Mouse (Mus musculus) heart, adult 18-20 months (tissue): Measurements from ENCODE around the gene Bcdin3d. TPM values are rescaled to one million over a fixed set of nuclear protein-coding genes. Genes with fewer than 3 reads are reported as not detected.
"Not testable (repeated sequence)": the region's sequence is repeated elsewhere in the genome, so short reads cannot be mapped to it uniquely, and the experiment has no call there.

Source experiments
- DNase-seq, 2 experiments: peaks; one replicate each; pipeline ENCODE4 v3.0.0; 2021 to 2022; ENCODE audit warnings: mixed read lengths in 1 of 2
- total RNA-seq, 2 experiments: library from RNA; stranded (reverse); gene quantifications; 2 replicates each; pipeline ENCODE4 v1.2.3; 2021

The Bcdin3d gene
- total RNA-seq, 2 experiments from 2014 or later: 3.7 to 3.9 TPM

GRCm38 (mm10) chr15:99473801-99474575, 542 bp downstream of the Bcdin3d start:
- peak; percentile 74 to 77 for DNase-seq

- DNase-seq: no peak
These were observed 1.6 kb downstream of the Bcdin3d start for GRCm38 (mm10) chr15:99472972-99473371.

DNA sequence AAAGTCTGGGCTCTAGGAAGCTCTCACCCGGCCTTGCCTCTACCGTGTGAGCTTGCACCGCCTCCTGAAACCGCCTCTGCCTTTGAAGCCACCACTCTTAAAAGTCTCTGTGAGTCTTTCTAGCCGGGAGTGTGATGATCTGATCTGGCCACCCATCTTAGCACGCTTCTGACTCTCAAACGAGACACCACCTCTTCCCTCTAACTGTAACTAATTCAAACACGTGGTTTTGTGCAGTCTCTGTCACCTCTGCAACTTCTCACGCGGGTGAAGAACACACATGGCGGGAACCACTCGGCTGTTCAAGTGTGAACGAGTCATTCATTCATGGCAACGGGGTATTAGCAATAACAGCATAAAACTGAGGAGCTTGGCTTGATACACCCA, 2.9 kb downstream of the Bcdin3d start:
- no peak for DNase-seq

GRCm38 (mm10) chr15:99470971-99471676, 3.4 kb downstream of the Bcdin3d start:
- DNase-seq: peak; percentile 70 to 80

DNA sequence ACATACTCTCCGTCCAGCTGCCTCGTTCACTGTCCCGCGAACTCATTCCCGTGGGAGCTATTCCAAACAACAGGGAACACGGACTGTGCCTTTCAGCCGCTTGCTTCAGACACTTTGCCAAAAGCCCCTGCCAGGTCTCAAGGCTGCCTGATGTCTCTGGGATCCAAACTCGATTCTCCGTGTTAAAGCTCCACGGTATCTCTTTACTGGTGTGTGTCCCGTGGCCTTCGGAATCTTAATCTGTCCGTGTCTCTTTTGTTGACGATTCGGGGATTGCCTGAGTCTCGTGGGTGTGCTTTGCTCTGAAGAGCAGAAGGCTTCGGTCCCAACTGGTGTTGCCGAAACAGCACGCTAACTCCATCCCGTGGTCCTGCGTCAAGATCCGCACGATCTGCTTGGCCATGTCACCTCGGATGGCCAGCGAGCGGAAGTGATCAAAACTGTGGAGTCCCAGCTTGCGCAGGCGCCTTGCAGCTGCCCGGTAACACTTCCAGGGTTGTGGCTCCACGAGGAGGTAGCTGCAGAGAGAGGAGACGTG, 4.2 kb downstream of the Bcdin3d start:
- DNase-seq: peak; percentile 74 to 76

GRCm38 (mm10) chr15:99469736-99470135, 4.8 kb downstream of the Bcdin3d start:
- peak in 1 of 2 experiments; percentile 20 for DNase-seq

DNA sequence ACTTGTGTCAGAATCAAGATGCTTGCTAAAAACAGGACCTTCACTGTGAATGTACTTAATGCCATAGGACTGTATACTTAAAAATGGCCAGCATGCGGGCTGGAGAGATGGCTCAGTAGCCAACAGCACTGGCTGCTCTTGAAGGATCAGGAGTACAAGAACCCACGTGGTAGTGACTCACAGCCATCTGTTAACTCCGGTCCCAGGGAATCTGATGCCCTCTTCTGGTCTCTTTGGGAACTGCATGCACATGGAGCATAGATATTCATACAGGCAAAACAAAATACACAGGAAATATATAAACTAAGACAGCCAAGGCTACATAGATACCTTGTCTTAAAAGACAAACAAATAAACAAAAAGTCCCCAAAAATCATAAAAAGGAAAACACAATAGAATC, 5.5 kb downstream of the Bcdin3d start:
- peak; percentile 79 to 85 for DNase-seq

DNA sequence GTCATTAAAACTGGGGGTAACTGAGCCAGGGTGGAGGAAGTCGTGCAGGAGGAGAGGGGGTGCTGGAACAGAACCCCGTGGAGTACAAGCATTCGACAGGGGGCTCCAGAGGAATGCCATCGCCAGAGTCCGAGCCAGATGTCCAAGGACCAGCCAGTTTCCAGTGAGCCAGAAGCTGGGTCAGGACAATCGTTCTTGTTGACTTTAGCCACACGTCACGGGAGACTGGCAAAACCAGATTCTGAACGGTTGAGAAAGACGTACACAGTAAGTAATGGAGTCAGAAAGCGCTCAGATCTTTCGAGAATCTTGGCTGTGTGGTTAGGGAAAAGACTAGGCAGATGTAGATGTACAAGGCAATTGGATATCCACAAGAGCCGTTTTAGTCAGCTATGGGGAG, 11.3 kb downstream of the Bcdin3d start:
- DNase-seq: no peak

DNA sequence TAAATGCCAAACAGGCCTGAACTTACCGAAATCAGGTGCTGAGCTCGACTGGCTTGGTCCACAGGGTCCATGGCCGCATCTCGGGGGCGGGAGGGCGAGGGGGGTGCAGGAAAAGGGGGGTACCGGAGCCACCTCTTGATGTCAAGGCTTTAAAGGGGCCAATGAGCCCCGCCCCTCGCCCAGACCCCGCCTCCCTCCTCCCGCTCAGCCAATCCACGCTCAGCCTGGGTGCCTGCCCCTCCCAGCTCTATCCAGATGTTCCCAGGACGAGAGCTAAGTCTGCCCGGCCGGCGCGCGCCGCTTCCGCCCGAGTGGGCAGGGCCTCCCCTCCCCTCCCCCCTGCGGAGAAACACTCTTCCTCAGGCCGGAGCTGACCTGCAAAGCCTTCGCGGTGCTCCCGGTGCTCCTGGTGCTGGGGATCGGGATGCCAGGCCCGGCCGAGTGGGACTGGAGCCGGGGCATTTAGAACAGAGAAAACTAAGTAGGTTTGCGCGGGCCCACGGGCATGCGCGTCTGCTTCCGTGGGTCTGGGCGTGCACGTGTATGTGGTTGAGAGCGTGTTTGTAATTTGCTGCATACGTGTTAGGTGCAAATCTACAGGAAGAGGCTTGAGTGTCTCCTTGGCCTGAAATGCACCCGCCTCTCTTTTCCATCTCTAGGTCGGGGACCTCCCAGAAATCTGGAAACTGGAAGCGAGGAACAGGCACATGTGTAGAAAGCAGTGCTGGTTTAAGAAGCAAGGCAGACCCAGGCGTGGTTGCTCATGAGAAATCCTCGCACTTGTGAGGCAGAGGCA, 16.7 kb downstream of the Bcdin3d start, which contains the start of gene Nckap5l:
TSS of gene Nckap5l (minus strand) at position 143 of the 796 bp plus-strand sequence.
- DNase-seq: peak; percentile 94 to 95

- peak; percentile 81 to 84 for DNase-seq
These were observed 17.4 kb downstream of the Bcdin3d start for GRCm38 (mm10) chr15:99456963-99457605.

GRCm38 (mm10) chr15:99456338-99456962, 18.1 kb downstream of the Bcdin3d start:
- peak; percentile 27 to 42 for DNase-seq

DNA sequence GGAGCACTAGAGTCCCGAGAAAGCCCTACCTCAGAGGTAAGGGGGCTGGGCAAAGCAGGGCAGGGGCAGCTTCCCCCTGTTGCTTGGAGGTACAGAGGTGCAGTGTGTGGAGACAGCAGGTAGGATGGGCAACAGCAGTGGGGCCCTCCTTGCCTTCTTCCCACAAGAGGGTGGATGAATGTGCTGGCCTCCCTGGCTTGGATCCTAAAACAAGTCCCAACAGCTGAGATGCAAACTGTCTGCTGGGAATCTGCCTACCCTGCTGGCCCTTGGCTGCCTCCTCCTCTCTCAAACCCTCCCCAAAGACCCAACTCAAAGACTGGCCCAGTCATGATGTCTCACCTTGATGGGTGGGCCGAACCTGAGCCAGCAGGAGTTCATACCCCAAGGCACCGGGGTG, 19.1 kb downstream of the Bcdin3d start:
- no peak for DNase-seq

DNA sequence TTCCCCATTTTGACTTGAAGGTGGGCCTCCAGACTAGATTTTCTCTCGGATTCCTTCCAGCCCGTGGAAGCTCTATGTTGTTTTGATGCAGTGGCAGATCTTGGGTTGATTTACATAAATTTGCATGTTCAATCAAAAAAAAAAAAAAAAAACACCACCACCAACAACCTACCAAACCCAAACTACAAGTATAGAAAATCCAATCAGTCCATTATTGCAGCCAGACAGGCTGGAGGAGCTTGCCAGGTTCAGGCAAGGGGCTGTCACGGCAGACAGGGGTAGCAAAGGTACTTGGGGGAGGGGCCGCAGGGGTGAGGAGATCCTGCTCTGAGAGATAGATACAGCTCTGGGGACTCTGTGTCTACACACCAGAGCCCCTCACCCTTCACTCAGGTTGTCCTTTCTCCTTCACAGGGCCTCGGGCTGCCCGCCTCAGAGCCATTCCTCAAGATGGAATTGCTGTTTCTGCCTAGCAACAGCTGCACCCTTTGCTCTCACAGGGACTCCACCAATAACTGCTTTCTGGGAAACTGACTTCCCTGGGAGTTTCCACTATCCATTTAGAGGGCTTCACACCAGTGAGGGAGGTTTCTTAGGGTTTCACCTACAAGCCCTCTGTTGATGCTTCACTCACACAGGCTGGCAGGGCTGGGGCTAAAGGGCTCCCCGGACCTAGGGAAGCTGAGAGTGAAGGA, 19.8 kb downstream of the Bcdin3d start:
- DNase-seq: no peak

GRCm38 (mm10) chr15:99453153-99453900, 21.2 kb downstream of the Bcdin3d start:
- DNase-seq: no peak

DNA sequence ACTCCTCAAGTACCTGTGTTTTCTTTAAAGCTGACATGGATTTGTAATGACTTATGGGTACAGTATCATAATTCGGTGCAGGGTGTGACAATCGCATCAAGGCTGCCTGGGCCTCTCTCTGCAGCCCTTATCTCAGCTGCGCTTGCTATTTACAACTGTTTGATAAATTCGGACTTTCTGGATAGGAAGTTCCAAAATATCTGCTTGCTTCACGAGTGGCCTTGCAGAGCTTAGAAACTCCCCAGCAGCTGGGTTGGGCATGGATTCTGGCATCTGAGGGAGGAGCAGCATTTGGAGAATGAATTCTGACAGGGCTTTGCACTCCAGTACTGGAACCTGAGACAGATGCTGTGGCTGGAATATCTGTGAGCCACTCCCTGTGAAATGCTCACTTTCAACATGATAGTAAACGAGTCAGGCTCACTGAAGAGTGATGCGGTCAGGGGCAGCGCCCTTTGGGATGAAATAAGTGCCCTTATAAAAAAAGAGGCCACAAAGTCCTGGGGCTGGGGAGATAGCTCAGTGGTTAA, 24.7 kb downstream of the Bcdin3d start:
- peak in 1 of 2 experiments; percentile 46 for DNase-seq

DNA sequence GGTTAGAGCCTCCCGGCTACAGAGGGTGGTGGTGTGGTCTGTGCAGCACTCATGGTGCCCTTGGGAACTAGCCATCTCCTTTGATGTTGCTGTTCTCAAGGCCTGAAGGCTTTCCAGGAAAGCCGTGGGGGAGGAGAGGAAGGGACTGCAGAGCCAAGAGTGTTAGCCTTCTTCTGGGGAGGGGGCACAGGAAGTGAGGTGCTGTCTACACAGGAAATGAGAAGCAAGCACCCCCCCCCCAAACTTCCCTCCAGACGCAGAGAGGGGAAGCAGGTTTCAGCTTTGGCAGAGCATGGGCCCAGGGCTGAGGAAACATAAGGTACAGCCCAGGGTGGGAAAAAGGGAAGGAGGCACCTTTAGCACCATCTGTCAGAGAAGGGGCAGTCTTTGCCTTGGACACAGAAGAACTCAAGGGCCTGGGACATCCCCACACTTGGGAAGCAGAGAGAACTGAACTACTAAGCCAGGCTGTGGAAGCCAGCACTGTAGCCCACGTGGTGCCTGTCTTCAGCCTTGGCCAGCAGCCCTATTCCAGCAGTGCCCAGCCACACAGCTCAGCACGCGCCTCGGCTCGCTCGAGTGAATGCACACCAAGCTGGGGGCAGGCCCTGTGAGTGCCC, 25.3 kb downstream of the Bcdin3d start:
- DNase-seq: peak; percentile 70 to 74

GRCm38 (mm10) chr15:99446136-99446535, 28.4 kb downstream of the Bcdin3d start:
- not testable (repeated sequence) for DNase-seq

GRCm38 (mm10) chr15:99445567-99445966, 29.0 kb downstream of the Bcdin3d start:
- DNase-seq: no peak

DNA sequence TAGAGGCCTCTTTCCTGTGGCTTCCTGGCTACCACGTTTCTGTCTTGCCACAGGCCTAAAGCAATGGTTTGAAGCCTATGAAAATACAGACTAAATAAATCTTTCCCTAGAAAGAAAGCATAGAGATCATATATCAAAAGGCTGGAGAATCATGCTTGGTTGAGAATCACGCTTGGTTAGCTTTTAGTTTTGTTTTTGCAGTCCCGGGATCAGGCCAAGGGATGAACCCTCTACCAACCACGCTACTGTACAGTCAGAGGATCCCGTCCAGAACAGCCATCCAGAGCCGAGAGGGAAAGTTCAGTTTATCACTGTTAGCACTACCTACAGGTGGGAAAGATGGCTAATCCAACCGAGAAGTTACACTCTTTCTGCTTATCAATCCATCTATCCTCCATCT, 32.2 kb downstream of the Bcdin3d start:
- no peak for DNase-seq
